Mouse (Mus musculus): ENCODE data around the gene Ptgr2.

- TF ChIP-seq CTCF (IDR thresholded peaks at IDR 0.05; ENCODE audit: low read depth) = no peak
- TF ChIP-seq EP300 (IDR thresholded peaks at IDR 0.05; ENCODE audit: low read depth) = no peak
Measured at GRCm38 (mm10) chr12:84245683-84246082, 39.3 kb upstream of the Ptgr2 start.

All from heart, postnatal 0 days (tissue).